ENCODE assay signal across 27 mouse cellular contexts in genomic region chr1:151990615-151991014, GRCm38 (mm10).
"Had no signal": no experiment of that assay in that cellular context is flagged by ENCODE, and none has a peak within 500 bp of the region (broad histone marks: within the 10 kb centered on the region; RNA-seq: fewer than 3 reads in every experiment).

No protein-coding gene starts in this region.

- H3K9me3 ChIP-seq: heart, embryonic 10.5 days; hindbrain, embryonic 10.5 days; hindbrain, embryonic 12.5 days; kidney, embryonic 15.5 days; limb, embryonic 10.5 days; limb, embryonic 12.5 days; liver, embryonic 13.5 days; liver, embryonic 15.5 days had no signal

- H3K4me2 ChIP-seq: heart, embryonic 12.5 days; hindbrain, embryonic 12.5 days; hindbrain, embryonic 14.5 days; kidney, embryonic 15.5 days; limb, embryonic 12.5 days; liver, embryonic 11.5 days; liver, embryonic 13.5 days; liver, embryonic 15.5 days had no signal

- H3K27ac ChIP-seq: gastrocnemius, adult 2 months; heart, embryonic 10.5 days; hindbrain, embryonic 10.5 days; hindbrain, embryonic 12.5 days; hindbrain, embryonic 14.5 days; kidney, embryonic 15.5 days; kidney, postnatal 0 days; layer of hippocampus, adult 2 months; left cerebral cortex, adult 2 months; limb, embryonic 10.5 days; limb, embryonic 12.5 days; liver, embryonic 13.5 days; liver, embryonic 15.5 days had no signal

- ATAC-seq: hindbrain, embryonic 16.5 days; inflammation-experienced regulatory T-cells, adult 6 months had no signal

- H3K36me3 ChIP-seq: heart, embryonic 12.5 days; hindbrain, embryonic 12.5 days; kidney, embryonic 15.5 days; limb, embryonic 10.5 days; limb, embryonic 12.5 days; liver, embryonic 13.5 days; liver, embryonic 15.5 days had no signal

- H3K9ac ChIP-seq: heart, embryonic 12.5 days; hindbrain, embryonic 12.5 days; hindbrain, embryonic 14.5 days; kidney, embryonic 15.5 days; limb, embryonic 12.5 days; liver, embryonic 13.5 days; liver, embryonic 15.5 days had no signal

- H3K4me3 ChIP-seq: gastrocnemius, adult 2 months; heart, embryonic 10.5 days; heart, embryonic 12.5 days; hindbrain, embryonic 10.5 days; hindbrain, embryonic 12.5 days; kidney, embryonic 15.5 days; layer of hippocampus, adult 2 months; left cerebral cortex, adult 2 months; limb, embryonic 10.5 days; limb, embryonic 12.5 days; liver, embryonic 13.5 days; liver, embryonic 15.5 days had no signal

- DNase-seq: gastrocnemius, adult 2 months; gastrocnemius, postnatal 10 days; gastrocnemius, postnatal 25 days; heart, postnatal 10 days; heart, postnatal 4 days; kidney, adult 11 months; kidney, adult 2 months; kidney, adult 9 months; kidney, postnatal 14 days; kidney, postnatal 4 days; liver; liver, embryonic 13.5 days had no signal

- H3K4me1 ChIP-seq: liver, embryonic 13.5 days; liver, embryonic 15.5 days had no signal

- H3K27me3 ChIP-seq: heart, embryonic 12.5 days; hindbrain, embryonic 12.5 days; kidney, embryonic 15.5 days; limb, embryonic 12.5 days; liver, embryonic 13.5 days; liver, embryonic 15.5 days had no signal
